Mouse (Mus musculus): ENCODE measurements around the gene Slc17a7.
"Not testable (repeated sequence)": the region's sequence is repeated elsewhere in the genome, so short reads cannot be mapped to it uniquely, and the experiment has no call there.

The Slc17a7 gene

DNA sequence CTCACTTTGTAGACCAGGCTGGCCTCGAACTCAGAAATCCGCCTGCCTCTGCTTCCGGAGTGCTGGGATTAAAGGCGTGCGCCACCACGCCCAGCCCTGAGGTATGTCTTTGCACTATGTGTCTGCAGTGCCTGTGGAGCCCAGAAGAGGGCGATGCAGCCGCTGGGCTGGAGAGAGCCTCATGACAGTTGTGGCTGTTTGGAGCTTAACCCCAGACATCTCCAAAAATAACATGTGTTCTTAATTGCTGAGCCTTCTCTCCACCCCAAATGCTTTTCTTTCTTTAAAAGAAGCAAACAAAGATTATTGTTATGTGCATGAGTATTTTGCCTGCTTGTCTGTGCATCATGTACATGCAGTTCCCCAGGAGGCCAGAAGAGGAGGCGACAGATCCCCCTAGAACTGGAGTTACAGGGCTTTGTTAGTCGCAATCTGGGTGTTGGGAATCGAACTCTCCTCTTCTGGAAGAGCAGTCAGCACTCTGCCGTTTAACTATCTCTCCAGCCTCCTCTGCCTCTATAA, 8.7 kb upstream of the Slc17a7 start:
- peak; percentile 75 to 77 for DNase-seq

DNA sequence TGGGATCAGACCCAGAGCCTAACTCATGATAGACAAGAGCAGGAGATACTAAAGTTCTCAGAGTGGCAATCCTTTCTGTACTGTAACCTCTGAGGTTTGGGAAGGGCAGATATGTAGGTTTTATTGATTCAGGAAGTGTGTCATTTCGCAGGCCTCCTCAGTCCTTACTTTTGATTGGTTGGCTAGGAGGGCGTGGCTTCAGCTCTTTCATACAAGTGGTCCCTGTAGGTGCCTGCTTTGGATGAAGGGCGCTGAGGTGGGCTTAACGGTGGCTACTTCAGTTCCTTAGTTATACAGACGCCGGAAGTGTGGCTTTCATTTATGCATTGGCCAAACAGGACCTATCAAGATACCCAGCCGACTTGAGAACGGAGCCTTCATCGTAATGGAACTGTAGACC, 8.2 kb upstream of the Slc17a7 start:
- DNase-seq = no peak

DNA sequence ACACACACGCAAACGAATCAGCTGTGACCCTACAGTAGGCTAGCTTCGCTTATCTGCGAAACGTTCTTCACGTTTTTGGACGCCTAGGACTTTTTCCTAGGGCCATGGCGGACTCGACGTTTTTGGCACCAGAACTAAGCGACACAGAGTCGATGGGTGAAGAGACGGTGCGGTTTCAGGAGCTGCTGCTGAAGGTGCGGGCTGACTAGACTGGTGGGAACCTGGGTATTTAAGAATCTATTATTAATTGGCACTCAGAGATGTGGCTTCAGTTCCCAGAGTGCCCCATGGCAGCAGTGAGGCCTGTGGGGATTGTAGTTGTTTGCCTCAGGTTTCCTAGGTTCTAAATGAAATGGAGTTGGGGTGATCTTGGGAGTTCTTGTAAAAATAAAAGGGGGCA, 7.5 kb upstream of the Slc17a7 start:
- DNase-seq = no peak

DNA sequence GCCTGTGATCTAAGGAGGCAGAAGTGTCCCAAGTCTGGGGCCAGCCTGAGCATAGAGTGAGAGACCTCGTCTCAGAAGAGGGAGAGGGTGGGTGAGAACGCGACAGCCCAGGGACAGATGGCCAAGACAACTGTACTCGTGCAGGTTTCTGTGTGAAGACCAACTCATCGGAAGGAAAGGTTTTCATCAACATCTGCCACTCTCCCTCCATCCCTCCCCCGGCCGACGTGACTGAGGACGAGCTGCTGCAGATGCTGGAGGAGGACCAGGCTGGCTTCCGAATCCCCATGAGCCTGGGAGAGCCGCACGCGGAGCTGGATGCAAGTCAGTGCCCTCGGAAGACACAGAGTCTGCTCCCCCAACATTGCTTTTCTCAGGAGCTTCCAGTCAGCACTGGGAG, 6.3 kb upstream of the Slc17a7 start:
- no peak for DNase-seq

DNA sequence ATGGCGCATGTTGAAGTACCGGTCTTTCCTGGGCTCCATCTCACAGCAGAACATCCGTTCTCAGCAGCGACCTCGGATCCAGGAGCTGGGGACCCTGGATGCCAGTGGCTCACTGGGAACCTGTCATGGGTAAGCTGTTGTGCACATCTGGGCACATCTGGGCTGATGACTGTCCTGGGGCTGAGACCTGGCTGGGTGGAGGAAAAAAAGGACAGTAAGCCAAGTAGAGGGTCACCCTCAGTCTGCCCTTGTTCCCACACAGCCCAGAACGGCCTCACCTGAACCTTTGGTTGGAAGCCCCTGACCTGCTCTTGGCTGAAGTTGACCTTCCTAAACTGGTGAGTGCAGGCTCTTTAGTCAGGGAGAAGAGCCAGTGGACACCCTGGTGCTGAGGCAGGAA, 4.8 kb upstream of the Slc17a7 start:
- no peak for DNase-seq

DNA sequence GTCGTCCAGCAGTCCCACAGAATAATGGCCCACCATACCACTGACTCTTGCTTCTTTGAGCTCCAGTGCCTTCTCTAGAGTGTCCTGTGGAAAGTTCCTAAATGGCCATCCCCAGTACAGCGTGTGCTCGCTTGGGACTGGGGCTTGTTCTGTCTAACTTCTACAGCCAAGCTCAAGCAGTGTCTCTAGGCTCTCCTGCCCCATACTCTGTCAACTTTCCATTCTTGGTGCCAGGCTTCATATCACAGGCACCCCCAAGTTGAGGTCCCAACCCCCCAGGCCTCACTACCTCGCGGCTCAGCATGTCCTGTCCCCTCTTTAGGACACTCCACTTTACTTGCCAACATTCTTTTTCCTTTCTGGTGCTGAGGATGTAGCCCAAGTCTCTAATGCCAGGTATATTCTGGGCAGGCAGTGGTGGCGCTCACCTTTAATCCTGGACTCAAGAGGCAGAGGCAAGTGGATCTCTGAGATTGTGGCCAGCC, 3.4 kb upstream of the Slc17a7 start:
- DNase-seq = no peak

DNA sequence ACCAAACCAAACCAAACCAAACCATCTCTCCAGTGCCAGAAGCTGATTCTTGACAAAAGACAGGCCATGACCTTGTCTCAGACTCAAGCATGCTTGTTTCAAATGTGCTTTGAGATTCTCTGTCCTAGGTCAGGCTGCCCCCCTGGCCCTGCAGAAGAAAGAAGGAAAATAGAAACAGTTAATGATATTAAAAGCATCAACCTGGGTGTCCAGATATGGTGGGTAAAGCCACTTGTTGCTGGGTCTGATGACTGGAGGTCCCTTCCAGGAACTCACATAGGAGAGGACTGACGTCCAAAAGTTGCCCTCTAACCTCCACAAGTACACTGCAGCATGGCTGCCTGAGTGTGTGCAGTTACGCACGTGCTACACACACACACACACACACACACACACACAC, 2.9 kb upstream of the Slc17a7 start:
- no peak for DNase-seq

DNA sequence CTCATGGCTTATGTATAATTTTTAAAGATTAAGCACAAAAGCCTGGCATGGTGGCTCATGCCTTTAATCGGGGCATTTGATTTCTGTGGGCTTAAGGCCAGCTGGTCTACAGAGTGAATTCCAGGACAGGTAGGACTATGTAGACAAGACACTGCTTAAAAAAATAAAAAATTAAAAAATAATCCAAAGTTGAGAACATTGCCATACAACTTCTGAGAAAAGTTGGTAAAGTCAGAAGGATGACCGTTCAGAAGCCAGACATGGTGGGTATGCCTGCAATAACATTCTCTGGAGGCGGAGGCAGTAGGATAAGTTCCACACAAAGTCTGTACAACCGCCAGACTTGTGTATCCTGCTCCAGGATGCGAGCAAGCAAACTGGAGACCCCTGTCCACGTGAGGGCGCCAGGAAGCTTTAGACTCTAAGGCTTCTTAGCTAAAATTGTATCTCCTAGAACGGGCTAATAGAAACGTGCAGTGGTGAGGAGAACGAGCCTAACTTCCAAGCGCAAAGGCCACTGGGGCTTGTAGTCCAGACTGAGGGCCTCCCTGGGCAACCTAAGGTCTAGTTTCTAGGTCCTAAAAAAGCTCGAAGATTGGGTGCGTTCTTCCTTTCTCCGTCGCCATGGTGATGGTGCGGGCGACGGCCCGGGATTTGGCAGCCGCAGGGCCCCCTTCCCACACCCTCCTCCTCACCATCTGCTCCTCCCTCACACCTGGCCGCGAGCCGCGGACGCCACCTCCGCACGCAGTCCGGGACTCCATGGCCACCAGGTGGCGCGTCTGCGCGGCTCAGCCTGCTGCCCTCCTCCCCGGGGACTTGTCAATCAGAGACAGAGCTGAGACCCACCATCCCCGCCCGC, 1.9 kb upstream of the Slc17a7 start:
- peak; percentile 87 to 90 for DNase-seq

DNA sequence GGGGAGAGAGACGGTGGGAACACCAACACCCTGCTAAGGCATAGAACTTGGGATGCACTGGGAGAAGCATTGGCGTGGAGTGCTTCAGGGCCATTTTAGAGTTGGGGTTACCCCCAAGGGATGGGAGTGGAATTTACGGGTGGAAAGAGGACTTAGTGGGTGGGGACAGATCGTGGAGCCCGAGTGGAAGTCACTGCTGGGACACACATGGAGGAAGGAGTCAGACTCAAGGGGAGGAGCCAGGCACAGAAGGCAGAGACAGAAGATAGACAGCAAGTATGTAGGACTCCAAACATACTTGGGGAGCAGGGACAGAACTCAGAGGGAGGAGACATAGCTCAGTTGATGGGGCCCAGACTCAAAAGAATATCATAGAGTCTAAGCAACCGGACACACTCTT, 1.2 kb upstream of the Slc17a7 start:
- no peak for DNase-seq

DNA sequence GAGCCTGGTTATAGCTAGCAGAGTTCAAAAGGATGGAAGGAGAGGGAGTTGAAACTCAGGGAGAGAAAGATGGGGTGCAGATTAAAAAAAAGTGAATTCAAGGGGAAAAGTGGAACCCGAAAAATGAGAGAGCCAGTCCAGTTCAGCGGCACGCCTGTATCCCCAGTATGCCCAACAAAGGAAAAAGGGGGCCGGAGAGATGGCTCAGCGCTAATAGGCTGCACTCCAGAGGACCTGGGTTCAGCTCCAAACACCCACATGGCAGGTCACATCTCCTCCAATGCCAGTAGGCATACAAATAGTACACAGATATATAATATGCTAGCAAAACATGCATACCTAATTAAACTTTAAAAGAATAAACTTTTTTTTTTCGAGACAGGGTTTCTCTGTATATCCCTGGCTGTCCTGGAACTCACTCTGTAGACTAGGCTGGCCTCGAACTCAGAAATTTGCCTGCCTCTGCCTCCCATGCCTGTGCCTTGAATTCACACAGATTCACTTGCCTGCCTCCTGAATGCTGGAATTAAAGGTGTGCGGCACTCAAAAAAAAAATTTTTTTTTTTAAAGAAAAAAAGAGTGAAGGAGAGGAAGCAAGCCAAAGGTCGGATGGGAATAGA, 643 bp upstream of the Slc17a7 start:
- DNase-seq = no peak

DNA sequence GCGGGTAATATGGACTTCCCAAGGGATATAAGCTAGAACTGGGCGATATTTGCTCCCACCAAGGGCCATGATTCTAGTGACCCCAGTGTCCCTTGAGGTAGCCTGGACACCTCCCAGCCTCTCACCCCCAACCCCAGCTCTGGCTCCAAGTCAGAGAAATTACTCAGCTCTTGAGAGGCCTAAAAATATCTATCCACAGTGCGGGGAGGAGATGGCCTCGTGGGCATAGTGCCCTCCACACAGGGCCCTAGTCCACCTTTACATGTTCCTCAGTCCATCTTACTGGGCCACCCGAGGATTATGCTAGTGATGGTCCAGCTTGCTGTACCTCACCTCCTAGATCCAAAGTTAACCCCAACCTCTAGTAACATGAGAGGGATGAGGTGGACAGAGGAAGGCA, 1.1 kb downstream of the Slc17a7 start:
- no peak for DNase-seq

DNA sequence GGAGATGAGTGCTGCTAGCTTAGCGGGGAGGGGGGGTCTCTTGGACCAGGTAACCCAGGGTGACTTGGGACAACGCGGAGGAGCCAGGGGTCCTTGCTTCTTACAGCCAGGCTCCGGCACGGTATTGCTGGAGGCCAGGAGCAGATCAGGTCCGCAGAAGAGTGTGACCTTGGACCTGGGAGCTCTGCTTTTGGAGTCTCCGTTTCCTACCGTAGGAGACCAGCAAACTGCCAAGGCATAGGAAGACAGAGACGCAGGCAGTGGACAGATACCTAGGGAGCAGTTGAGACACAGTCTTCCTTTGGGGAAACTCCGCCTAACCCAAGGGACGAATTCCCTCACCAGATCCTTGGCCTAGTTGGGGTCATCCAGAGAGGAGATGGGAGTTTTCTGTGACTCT, 2.0 kb downstream of the Slc17a7 start:
- no peak for DNase-seq

DNA sequence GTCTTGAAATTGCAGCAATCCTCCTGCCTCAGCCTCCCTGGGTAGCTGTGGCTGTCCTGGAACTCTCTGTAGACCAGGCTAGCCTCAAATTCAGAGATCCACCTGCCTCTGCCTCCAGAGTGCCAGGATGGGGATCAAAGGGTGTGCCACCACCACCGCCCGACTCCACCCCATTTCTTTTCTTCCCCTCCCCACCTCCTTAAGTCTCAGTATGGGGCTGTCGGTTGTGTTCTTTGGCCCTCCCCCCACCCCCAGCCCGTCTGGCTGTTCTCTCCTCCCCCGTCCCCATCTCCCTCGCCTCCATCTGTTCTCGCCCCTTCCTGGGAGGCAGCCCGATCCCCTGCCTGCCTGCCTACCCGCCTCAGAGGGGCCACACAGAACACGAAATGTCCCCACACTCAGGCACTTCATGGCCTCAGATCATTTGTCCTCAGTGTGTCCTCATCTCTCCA, 3.2 kb downstream of the Slc17a7 start:
- no peak for DNase-seq

DNA sequence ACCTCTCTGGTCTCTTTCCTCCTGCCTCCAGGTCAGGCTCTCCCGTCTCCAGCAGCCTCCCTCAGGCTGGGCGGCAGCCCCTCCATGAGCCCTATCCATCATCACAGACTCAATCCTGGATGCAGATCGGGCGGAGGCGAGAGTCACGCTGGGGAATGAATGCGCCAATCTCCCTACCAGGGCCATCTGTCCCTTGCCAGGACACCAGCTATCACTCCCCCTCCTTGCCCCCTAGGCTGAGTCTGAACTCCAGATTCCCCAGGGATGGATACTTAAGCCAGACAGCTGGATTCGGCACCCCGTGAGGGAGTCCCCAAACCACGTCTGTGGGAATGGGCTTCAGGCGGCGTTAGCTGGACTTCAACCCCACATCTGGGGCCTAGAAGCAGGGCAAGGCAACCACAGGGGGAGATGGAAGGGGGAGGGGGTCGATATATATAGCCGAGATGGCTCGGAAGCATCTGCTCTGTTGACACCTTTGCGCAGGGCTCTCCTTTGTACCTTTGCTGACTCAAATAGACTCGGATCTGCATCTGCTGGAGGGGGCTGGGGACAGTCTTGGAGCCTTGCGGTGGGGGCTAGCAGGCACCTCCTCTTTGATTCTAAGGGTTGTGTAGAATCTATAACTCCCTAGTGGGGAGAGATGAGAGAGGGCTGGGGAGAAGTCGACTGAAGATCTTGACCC, 4.2 kb downstream of the Slc17a7 start:
- no peak for DNase-seq

DNA sequence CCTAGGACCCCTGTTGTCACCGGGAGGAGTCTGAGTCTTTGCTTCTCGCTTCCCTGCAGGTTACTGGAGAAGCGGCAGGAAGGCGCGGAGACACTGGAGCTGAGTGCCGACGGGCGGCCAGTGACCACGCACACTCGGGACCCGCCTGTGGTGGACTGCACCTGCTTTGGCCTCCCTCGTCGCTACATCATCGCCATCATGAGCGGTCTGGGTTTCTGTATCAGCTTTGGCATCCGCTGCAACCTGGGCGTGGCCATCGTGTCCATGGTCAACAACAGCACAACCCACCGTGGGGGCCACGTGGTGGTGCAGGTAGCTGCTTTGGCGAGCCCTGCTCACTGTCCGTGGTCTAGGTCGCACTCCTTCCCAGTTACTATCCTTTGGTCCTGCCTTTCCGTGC, 4.9 kb downstream of the Slc17a7 start:
- no peak for DNase-seq

DNA sequence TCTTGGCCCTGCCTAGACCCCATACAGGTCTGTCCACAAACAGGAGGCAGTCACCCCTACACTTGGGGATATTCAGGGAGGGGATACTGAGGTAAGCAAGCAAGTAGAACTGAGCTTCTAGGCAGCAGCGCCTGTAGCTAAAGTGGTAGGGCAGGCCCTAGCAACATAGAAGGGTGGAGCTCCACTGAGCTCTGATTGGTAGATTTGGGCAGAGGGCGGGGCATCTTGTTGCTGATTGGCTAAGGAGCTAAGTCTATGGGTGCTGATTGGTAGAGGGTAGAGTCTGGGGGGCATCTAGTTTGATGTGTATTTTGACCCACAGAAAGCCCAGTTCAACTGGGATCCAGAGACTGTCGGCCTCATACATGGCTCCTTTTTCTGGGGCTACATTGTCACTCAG, 5.7 kb downstream of the Slc17a7 start:
- no peak for DNase-seq

DNA sequence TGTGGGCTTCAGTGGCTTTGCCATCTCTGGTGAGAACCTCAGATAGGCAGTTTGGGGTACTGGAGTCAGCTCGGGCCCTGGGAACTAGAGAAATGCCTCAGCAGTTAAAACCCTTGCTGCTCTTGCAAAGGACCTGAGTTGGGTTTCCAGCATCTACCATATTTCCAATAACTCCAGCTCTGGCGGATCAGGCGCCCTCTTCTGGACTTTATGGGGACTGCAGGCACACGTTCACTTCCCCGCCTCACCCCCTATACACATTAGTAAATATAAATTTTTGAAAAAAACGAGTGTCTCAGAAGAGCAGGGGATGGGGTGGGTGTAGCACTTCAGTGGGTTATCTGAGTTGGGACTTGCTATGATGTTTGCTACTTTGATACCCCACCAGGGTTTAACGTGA, 9.2 kb downstream of the Slc17a7 start:
- DNase-seq = peak in 1 of 2 experiments; percentile 38

DNA sequence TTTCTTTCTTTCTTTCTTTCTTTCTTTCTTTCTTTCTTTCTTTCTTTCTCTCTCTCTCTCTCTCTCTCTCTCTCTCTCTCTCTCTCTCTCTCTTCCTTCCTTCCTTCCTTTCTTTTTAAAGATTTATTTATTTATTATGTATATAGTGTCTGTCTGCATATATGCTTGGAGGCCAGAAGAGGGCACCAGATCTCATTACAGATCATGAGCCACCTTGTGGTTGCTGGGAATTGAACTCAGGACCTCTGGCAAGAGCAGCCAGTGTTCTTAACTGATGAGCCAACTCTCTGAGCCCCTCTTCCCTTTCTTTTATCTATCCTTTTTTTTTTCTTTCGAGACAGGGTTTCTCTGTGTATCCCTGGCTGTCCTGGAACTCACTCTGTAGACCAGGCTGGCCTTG, 10.0 kb downstream of the Slc17a7 start:
- not testable (repeated sequence) for DNase-seq

DNA sequence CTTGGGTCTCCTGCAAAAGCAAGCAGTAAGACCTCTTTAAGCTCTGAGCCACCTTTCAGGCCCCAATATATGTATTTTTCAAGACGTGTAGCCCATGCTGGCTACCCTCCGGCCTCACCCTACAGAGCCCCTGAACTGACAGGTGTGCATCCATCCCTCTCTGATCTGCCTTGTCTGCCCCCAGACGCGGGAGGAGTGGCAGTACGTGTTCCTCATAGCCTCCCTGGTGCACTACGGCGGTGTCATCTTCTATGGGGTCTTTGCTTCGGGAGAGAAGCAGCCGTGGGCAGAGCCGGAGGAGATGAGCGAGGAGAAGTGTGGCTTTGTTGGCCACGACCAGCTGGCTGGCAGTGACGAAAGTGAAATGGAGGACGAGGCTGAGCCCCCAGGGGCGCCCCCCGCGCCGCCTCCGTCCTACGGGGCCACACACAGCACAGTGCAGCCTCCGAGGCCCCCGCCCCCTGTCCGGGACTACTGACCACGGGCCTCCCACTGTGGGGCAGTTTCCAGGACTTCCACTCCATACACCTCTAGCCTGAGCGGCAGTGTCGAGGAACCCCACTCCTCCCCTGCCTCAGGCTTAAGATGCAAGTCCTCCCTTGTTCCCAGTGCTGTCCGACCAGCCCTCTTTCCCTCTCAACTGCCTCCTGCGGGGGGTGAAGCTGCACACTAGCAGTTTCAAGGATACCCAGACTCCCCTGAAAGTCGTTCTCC, 11.0 kb downstream of the Slc17a7 start:
- no peak for DNase-seq

DNA sequence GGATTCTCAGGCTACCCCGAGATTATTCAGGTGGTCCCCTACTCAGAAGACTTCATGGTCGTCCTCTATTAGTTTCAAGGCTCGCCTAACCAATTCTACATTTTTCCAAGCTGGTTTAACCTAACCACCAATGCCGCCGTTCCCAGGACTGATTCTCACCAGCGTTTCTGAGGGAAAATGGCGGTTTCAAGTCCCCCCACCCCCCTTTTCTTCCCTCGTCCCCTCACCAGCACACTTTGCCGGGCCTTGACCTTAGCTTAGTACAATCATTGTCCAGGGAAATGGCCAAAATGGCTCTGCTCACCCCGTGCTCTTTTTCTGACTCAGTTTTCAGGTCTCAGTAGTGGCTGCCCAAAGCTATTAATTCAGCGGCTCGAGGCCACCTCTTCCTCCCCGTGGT, 11.6 kb downstream of the Slc17a7 start:
- no peak for DNase-seq

DNA sequence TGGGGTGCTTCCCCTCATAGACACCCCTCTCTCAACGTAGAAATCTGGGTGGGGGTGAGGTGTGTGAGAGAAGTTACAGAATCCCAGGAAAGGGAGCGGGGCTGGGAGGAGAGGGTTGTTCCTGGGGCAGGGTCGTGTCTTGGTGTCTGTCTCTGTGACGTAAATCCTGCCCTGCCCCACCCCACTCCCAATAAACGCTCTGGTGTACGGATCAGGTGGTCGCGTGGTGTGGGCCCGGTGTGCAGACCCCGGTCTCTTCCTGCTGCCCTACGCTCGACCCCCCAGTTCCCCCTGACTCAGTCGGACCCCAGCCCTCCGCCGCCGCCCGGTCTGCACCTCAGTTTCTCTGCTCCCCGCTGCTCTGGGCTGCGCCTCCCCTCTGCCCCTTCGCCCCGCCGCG, 12.2 kb downstream of the Slc17a7 start:
- no peak for DNase-seq

DNA sequence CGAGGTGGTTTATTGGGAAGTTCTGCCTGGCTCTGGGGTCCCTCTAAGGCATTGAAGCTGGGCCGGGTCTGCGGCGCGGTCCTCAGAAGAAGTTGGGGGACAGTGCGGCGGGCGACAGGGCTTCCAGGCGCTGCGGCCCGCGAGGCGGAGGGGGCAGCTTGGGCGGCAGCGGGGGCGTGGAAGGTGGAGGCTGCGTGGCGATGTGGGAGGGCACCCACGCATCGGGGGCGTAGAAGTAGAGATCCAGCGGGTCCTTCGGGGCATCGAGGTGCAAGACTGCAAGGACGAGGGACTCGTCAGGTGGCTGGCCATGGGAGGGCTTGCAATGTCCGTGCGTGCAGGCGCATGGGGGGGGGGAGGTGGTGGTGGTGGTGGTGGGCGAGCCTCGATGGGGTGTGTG, 12.6 kb downstream of the Slc17a7 start:
- no peak for DNase-seq

DNA sequence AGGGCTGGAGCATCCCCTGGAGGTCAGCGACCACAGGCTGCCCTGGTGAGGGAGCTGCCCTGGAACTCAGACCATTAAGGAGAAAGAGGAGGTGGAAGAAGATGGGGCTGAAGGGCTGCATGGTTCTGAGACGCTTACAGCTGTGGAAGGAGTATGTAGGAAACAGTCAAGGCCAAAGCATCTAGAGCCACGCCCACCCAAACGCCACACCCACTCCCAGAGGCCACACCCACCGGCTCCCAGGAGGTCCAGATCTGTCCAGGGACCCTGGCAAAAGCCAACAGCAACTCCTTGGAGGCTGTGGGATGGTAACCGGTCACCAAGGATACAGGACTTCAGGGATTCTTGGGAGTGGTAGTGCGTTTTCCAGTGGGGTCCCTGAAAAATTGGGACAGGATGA, 14.8 kb downstream of the Slc17a7 start:
- no peak for DNase-seq

Measured in lung, postnatal 4 days (tissue).